Mouse (Mus musculus): Measurements from ENCODE around the gene Aagab.

Aagab gene

DNA sequence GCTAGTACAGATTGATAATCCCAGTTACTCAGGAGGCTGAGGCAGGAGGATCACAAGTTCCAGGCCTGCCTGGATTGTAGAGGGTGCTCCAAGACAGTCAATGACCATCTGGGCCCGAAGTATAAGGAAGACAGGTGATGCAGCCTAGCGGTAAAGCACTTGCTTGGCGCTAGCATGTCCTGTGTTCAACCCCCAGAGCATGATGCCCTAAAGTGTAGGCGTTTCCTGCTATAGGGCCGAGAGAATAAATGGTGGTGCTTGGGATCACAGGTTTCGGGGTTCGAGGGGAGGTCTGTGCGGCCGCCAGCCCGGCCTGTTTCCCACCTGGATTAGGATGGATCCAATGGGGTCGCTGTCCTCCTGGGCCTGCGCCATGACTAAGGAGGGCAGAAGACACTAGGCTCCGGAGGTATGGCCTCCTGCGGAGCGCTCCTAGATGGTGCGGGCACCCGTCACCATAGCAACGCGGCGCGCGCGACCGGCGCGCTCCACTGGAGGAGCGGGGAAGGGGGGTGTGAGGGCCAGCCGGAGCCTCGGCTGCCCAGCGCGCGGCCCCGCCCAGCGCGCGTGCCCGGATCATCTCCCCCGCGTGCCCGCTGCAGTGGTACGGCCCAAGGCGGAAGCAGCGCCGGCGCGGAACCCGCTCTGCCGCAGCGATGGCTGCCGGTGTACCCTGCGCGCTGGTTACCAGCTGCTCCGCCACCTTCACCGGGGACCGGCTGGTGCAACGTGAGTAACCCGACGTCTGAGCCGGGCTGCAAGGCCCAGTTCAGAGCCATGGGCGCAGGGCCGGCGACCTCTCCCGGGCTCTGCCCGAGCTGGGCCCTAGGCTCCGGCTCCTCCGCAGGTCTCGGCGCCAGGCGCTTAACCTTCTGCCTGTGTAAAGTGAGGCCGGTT lies at the start of gene Aagab, which contains the start of gene Iqch:
TSS of gene Aagab (plus strand) at position 618 of the 897 bp plus-strand sequence.
TSS of gene Iqch (minus strand) at position 451 of the 897 bp plus-strand sequence.
- DNase-seq = peak; percentile 95 to 98

DNA sequence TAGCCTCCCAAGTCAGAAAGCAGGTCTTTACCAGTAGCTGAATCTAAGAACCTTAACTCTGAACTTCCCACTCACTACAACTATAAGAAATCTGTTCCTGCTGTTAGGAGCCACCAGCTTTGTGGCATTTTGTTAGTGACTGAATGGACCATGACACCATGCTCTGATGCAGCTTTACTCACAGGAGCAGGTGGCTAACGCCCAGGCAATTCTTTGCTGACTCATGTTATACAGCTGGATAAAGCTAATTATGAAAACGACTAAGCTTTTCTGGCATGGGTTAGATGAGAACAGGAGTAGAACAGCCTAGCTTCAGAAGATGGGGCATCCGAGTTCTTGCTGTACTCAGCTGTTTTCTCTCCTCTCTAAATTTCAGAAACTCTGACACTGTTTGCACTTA lies 48.8 kb upstream of the Aagab start:
- DNase-seq = no peak

GRCm38 (mm10) chr9:63555460-63555990 lies 46.9 kb upstream of the Aagab start:
- DNase-seq = no peak

GRCm38 (mm10) chr9:63556316-63556715 lies 46.1 kb upstream of the Aagab start:
- DNase-seq = no peak

GRCm38 (mm10) chr9:63556933-63557332 lies 45.5 kb upstream of the Aagab start:
- no peak for DNase-seq

DNA sequence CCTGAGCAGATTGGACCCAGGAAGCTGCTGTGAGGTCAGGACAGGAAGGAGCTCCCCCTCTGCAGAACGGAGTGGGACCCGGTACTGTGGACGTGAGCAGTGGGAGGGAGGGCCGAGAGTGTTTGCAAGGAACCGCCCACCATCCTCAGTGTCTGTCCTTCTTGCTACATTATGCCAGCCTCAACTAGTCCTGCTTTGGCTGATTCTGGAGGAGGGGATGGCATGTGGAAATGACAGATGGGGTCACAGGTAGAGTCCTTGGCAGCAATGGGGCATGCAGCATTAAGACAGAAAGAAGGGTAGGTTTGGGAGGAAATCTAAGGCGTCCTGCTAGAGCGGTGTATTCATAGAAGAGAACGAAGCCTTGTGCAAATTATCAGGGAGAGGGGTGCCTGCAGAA lies 40.5 kb upstream of the Aagab start:
- DNase-seq = peak; percentile 31 to 42

- no peak for DNase-seq
Measured at GRCm38 (mm10) chr9:63563436-63563835, 39.0 kb upstream of the Aagab start.

DNA sequence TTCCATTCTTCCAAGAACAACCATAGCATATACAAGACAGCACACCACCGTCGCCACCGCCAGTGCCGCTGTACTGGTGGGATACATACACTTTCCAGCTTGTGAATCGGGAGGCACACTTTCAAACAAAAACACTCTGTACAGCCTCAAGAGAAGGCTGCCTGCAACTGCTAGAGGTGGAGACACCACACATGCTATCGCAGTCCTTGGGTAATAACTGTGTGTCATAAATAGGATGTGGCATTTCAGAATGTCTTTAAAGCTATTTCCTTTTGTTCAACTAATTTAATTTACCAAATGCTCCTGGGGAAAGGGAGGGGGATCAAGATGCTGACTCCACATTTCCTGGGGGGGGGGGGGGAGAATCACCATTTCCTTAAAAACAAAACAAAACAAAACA lies 34.1 kb upstream of the Aagab start:
- no peak for DNase-seq

DNA sequence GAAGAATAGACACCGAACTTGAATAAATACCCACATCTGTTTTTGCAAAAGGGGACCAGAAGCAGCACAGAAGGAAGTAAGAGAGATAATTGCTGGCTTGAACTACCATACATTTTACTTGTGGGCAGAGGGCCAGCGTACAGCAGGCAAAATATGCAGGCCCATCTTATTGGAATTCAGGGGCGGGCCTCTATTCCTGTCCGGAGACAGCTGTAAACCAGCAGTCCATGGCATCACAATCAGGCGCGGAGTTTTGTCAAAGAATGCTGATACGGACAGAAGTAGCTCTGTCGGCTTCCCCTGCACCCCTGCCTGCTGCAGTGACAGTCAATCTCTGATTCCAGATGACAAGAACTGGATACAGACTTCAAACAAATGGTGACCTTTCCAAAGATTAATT lies 33.7 kb upstream of the Aagab start:
- DNase-seq = no peak

DNA sequence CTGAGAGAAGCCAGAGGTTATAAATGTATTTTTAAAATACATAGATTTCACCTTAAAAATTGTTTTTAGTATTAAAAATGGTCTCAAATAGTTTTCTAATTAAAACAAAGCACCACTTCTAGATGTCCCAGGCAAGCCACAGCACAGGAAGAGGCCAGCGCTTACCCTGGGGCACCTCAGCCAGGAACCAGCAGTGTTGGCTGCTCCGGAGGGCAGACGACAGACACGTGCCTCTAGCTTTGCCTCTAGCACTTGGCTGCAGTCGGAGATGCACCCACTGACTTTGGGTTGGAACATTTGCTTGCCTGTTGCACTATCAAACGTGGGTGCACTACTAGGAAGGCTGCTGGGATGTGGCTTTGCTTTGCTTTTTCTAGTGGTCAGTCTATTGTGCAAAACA lies 30.6 kb upstream of the Aagab start:
- DNase-seq = no peak

DNA sequence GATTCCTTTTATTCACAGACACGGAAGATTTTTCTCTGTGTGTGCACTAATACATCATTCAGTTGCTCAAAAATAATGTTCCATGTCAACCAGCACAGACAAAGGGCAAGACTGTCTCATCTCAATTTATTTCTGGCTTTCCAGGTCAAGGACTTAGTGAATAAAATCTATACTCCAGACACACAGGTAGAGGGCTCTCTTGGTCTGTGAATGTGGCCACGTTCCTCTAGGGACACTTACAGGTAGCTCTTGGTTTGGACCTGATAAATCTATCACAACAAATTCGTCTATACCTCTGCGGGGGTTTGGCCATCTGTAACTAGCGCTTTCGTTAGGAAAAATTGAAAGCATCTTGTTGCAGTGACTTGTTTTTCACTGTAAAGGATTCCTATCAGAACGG lies 29.6 kb upstream of the Aagab start:
- DNase-seq = peak; percentile 10 to 16

GRCm38 (mm10) chr9:63577469-63577868 lies 25.0 kb upstream of the Aagab start:
- DNase-seq = no peak

DNA sequence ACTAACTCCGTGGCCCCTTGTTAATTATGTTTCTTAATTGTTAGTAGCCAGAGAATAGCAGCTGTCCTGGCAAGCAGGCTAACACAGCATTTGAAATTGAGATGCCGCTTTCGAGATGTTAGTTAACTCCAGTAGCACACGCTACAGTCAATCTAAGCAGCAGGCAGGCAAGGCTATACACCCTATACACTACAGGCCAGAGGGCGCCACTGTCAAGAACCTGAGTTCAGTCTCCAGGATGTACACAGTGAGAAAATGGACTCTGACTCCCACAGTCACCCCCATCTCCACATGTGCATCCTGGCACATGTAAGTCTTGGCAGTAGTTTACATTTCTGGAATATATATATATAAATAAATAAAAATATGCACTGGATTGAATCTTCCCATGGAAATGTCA lies 22.8 kb upstream of the Aagab start:
- DNase-seq = no peak

- no peak for DNase-seq
Measured at GRCm38 (mm10) chr9:63580046-63580445, 22.4 kb upstream of the Aagab start.

- no peak for DNase-seq
Measured at GRCm38 (mm10) chr9:63581778-63582177, 20.7 kb upstream of the Aagab start.

DNA sequence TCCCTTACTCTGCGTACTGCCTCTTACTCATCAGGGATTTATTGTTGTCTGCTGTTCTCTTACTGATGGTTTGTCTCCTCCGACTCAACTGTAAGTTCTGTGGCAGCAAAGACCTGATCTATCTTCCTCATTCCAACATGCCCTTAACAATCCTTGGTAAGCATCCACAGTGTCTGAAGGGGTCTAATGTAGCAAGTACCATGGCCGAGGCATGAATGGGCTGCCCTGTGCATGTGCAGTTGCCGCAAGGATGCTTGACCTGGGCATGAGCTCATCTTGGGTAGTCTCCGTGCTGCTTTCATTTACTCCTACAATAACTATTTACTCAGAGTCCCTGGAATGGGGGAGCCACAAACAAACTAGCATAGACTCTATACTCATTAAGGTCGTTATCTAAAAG lies 17.2 kb upstream of the Aagab start:
- no peak for DNase-seq

DNA sequence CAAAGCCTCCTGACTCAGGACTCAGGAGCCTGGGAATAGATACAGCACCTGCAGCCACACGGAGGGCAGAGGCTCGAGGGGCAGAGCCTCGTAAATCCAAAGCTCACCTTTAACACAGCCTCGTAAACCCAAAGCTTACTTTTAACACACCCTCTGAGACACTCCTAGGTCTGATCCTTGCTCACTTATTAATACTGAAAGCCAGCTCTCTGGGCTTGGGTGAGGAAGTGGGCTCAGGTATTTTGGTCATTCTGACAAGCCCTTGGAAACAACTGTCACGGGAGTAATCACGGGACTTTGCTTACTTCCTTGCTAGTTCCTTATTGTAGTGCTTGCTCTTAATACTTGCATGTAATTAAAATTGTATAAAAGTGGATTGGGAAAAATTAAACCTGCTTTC lies 13.3 kb upstream of the Aagab start:
- no peak for DNase-seq

GRCm38 (mm10) chr9:63590592-63590991 lies 11.9 kb upstream of the Aagab start:
- DNase-seq = no peak

DNA sequence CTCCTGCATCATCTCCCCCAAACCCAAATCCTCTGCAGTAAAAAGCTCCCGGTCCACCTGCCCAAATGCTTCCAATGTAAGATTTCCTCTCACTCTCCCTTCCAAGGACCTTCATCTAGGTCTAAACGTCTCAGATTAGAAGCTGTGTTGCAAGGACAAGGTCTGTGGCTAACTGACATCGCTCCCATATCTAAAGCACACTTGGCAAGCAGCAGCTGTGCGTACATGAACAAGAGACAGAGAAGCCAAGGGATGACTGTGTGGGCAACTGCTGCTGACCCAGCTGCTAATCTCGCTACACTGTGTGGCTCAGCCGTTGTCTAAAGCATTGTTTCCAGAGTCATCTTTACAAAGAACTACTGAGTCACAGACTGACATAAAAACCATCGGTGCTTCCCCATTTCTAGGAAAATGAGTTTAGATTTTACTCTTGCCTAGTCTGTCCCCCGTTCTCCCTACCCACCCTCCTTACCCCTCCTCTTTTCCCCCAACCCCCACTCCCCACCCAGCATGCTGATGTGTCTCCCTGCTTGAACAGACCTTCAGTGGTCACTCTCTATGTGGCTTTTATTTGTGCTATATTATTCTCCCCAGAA lies 10.7 kb upstream of the Aagab start:
- no peak for DNase-seq

DNA sequence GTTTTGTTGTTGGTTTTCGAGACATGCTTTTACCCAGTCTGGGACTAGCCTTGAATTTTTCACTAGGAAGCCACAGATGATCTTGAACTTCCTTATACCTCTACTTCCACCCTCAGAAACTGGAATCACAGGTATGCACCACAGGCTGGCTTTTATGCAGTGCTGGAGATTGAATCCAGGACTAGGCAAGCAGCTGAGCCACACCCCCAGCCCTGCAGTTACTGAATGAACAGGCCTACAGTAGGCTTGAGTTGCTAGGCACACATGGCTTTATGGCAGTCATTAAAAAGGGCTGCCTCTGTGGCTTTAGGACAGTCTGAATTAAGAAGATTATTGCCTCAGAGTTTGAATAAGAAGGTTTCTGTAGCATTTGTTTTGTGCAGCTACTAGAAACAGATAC lies 7.4 kb upstream of the Aagab start:
- no peak for DNase-seq

DNA sequence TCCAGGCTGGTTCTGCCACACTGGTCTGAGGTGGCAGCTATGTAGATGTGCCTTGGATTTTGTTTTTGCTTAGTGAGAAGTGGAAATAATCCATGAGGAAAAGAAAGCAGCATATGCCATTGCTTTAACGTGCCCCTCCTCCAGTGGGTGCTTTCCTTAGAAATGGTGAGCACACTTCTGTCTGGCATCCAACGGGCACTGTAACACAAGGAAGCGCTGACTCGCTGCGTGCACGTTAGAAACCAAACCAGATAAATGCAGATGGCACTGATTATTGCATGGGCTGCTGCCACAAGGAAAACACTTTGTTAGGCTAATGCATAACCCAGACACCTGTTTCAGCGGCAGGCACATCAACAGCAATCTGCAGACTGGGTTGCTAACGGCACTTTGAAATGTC lies 6.8 kb upstream of the Aagab start:
- no peak for DNase-seq

DNA sequence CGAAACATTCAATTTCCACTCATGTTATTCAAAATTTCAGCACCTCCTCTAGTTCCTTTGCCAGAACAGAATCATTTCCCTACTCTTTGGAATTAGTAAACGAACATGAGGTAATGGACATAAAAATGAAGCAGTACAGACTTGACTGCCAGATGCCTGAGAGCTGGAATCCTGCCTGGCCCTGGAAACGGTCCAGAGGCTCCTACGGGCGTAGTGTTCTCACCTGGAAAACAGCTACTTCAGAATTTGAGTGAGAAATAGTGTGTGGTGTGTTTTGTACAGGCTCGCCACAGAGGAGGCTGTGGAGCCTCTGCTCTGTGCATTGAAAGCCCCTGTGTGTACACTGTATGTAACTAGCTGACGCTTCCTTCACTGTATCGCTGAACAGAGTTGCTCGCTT lies 5.8 kb upstream of the Aagab start:
- no peak for DNase-seq

DNA sequence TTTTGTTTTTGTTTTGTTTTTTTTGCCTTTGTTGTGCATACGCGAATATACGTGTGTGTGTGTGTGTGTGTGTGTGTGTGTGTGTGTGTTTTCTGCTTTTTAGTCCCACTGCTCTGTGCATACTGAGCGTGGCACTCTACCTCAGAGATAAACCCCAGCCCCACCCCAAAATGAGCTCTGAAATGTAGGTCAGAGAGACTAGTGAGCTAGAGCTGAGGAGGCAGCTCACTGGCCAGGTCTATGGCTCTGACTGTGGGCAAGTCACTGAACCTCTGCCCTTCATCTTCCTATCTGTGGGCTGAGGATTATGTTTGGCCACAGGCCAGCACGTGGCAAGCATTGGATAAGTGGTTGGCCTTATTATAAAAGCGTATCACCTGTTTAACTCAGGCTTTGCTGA lies 1.4 kb downstream of the Aagab start:
- DNase-seq = peak; percentile 27 to 45

DNA sequence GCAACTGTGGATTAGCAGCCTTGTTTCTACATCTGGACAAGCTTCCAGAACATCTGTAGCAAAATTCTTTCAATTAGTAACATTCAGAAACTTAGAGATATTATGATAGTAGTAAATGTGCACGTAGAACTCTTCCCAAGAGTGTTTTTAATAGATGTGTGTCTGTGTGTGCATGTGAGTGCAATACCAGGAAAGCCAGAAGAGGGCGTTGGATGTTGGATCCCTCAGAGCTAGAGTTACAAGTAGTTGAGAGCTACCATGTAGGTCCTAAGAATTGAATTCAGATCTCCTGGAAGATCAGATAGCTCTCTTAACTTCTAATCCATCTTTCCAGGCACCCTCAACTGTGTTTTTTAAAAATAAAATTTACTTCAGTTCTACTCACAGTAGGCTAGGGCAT lies 4.1 kb downstream of the Aagab start:
- DNase-seq = no peak
